Mouse (Mus musculus): Measurements from ENCODE around the gene Olfr1423. TPM values are rescaled to one million over a fixed set of nuclear protein-coding genes. Genes with fewer than 3 reads are reported as not detected.

Gene Olfr1423
- total RNA-seq (2023), result not detected

DNA sequence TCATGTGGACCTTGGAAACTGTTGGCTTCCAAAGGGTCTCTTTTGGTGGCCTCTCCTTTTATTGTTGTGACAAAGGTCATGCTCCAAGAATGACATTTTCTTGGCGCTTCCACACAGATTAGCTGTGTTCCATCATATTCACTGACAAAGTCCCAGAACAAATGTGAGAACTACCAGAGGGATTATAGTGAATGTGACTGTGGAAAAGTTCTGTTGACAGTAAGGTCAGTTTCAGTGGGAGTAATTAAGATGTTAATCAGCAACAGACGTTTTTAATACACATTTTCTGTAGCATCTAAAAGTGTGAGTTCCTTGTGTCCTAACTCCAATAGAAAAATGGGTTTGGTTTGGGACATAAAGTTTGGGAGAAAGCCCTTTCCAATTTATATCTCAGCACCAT, at the start of gene Olfr1423:
Olfr1423 (minus strand) TSS at position 101 of the 400 bp plus-strand sequence.

GRCm38 (mm10) chr19:12077631-12078030, 36.5 kb upstream of the Olfr1423 start, which contains the start of gene Olfr1425:
TSS of gene Olfr1425 (minus strand) at chr19:12077731.

DNA sequence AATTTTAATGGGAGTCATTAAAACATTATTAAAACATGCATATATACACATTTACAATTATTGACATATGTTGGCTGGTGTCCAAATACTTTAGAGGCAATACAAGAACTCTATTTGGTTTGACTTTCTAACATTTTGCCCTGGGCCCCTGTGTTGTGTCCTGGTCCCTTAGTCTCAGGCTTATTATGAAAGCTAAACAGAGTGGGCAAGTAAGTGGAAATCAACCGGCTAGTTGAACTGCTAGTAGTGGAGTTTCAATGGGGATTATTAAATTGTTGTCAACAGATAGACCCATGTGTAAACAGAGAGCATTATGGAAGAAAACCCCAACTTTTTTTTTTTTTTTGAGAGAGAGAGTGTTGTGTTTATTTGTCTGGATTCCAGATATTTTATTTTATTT, 21.5 kb upstream of the Olfr1423 start, which contains the start of gene Olfr1424:
Olfr1424 (minus strand) TSS at position 101 of the 400 bp plus-strand sequence.

Other genes starting within 250 kb of the Olfr1423 start
- 7.5 TPM for gene Stx3, start 221.9 kb downstream of the Olfr1423 start, total RNA-seq (2023)
- not detected for gene Olfr1417, start 202.1 kb downstream of the Olfr1423 start, total RNA-seq (2023)
- gene Olfr1418, start 180.3 kb downstream of the Olfr1423 start, total RNA-seq (2023), result not detected
- gene Olfr1419, start 166.2 kb downstream of the Olfr1423 start, total RNA-seq (2023), result not detected
- not detected for gene Olfr1420, start 154.8 kb downstream of the Olfr1423 start, total RNA-seq (2023)
- 47.1 TPM for gene Patl1, start 128.9 kb downstream of the Olfr1423 start, total RNA-seq (2023)
- 40.1 TPM for gene Osbp, start 75.4 kb downstream of the Olfr1423 start, total RNA-seq (2023)
- not detected for gene Olfr1424, start 21.4 kb upstream of the Olfr1423 start, total RNA-seq (2023)
- gene Olfr1425, start 36.4 kb upstream of the Olfr1423 start, total RNA-seq (2023), result not detected
- not detected for gene Olfr1426, start 50.7 kb upstream of the Olfr1423 start, total RNA-seq (2023)
- not detected for gene Olfr1427, start 62.0 kb upstream of the Olfr1423 start, total RNA-seq (2023)
- not detected for gene Olfr1428, start 74.6 kb upstream of the Olfr1423 start, total RNA-seq (2023)
- not detected for gene Olfr76, start 81.9 kb upstream of the Olfr1423 start, total RNA-seq (2023)
- not detected for gene Olfr1555-ps1, start 128.8 kb upstream of the Olfr1423 start, total RNA-seq (2023)
- not detected for gene Olfr1431, start 159.3 kb upstream of the Olfr1423 start, total RNA-seq (2023)
- not detected for gene Olfr1432, start 191.3 kb upstream of the Olfr1423 start, total RNA-seq (2023)
- not detected for gene Olfr262, start 200.3 kb upstream of the Olfr1423 start, total RNA-seq (2023)
- gene Olfr235, start 219.7 kb upstream of the Olfr1423 start, total RNA-seq (2023), result not detected
- not detected for gene Olfr1434, start 238.5 kb upstream of the Olfr1423 start, total RNA-seq (2023)